Mouse (Mus musculus): ENCODE results near the gene Psme2b.
"Not testable (repeated sequence)": the region's sequence is repeated elsewhere in the genome, so short reads cannot be mapped to it uniquely, and the experiment has no call there.

DNA sequence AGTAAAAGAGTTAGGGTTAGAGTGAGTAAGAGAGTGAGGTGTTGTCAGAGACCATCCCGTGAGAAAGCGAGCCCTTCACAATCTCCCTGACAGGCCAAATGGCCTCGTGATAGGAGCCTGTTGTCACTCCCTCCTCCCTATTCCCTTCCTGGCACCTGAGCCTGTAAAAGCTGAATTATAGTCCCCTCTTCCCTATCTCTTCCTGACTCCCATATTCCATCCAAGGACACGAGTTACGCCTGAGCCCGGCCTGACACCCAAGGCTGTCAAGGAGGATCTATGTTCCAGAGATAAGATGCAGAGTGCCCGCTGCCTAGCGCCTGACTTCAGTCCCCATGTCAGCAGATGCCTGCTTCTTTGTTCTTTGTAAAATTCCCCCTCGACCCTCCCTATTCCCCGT lies 47.3 kb upstream of the Psme2b start:
- TF ChIP-seq CTCF, POLR2A (IDR thresholded peaks at IDR 0.05; ENCODE audit: extremely low read depth, insufficient read depth, low read length): not testable (repeated sequence)
